Mouse (Mus musculus) cerebellum, adult 11-12 months (tissue): ENCODE data around the gene Tenm4.

Experiments used
- DNase-seq: peaks from one replicate; pipeline ENCODE4 v3.0.0; 2022

The Tenm4 gene

DNA sequence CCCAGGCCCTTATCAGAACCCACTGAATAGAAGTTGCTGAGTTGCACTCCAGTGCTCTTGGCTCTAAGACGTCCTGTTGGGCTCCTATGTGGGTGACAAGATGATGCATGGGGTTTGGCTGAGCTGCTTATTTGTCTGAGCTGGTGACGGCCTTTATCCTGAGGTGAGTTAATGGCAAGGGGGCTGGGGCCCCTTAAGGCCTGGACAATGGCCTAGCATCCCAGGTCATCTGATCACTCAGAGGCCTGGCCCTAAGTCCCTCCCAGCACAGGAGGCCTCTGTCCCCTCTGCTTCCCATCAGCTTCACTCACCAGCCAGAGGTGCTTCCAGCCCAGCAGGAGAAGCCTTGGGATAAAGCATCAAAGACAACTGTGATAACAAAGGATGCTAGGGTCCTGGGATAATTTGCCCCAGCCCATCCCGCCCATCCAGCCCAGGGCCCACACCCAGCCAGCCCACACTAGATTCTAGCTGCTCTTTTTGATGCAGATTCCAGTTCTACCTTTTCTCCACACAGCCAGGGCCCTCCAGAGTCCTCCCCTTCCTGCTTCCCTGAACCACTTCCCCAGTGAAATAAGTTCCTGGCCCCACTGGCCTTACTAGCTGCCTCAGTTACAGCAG lies 484.2 kb downstream of the Tenm4 start:
- DNase-seq: no peak

DNA sequence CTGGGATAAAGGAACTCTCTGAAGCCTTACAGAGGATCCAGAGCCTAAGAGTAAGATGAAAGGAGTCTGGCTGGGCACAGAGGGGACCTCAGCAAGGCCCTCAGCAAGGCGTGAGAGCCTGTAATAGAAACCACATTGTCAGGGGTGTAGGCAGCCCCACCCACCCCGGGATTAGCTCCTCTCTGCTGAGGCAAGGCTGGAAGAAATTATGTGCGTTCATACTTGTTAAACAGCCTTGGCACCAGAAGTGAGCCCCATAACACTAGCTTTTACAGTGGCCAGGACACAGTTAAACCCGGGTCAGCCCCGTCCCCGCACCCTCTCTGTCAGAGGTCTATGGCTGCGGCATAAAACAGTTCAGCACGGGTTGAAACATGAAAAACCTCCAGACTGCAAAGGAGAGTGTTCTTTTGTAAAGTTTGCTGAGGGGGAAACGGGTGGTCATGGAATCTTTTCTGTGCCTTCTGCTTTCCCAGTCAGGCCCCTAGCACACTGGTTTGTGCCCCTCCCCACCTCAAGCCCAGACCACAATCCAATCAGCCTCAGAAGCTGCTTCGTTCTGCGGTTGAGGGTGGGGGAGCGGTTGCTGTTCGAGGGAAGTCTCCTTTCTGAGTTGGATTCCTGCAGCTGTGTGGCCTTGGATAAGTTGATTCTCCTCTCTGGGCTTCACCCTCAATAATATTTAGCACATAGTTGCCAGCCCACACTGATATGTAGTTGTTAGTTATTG lies 486.2 kb downstream of the Tenm4 start:
- DNase-seq: no peak

DNA sequence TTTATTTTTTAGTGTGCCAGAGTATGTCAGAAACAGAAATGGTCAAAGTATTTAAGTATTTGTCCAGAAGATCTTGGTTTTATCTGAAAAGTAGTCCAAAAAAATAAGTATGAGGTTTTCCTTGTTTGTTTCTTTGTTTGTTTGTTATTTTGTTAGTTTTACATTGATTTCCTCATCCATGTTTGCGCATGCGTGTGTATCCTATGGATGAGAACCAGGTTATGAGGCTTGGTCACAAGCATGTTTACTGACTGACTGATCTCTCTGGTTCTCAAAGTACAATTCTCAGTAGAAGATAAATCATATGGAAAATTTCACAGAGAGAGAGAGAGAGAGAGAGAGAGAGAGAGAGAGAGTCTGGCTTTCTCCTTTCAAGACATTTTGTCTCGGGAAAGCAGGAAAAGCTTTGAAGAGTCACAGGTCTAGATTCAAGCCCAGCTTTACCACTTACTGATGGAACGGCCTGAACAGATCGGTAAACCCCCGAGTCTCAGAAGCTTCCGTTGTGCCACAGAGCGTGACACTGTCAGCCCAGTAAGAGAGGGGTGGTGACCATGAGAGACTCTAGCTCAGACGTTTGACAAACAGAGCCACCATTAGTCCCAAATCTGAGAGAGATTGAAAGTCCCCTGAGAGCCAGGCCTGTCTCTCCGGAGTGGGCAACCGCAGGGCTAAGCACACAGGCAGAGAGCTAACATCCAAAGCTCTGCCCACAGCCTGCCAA lies 487.0 kb downstream of the Tenm4 start:
- DNase-seq: no peak

DNA sequence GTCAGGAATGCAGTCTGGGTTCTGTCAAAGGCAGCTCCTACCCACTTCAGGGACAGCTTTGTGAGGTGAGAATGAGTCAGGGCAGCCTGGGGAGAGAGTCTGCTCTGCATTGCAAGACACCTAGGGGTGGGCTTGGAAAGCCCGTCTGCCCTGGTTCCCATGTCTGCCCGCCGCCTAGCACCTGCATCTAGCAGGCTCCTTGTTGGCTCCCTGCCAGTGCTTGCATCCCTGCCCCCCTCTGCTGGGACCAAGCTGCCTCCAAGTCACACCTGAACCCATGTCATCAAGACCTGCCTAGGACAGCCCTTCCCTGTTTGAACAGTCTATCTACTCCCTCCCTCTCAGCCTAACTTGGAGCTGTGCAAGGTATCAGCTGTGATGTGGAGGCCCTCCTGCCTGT lies 489.9 kb downstream of the Tenm4 start:
- no peak for DNase-seq

DNA sequence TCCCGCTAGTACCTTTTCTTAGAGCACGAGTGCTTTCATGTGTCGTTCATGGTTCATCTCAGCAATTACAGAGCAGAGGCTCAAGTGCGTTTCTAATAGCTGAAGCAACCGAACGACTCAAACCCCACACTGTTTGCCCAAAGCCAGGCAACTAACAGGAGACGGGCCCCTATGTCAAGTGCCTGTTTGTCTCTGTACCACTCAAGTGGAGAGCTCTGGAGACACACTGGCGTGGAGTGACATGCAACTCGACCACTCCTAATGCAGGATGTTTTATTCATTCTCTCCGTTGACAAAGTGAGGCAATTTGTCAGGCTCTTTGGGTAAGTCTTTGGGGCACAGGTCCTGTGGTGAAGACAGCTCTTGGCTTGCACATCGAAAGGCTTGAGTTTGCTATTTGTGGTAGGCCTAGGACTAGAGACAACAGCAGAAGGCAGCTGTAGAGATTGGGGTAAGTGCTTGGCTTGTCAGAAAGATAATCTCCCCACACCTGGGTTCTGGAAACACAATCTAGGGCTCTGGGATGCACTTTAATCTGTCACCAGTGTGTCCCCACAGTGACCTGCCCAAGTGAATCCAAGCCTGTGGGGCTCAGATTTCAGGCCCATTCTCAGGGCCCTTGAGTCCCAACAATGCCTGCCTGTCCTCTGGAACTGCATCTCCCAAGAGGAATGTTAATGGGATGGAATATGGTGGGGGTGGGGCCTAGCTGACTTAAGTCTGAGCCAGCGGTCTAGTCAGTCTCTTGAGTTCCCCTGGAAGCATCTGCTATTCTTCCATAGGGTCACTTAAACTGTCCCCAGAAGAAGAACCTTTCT lies 490.5 kb downstream of the Tenm4 start:
- no peak for DNase-seq

DNA sequence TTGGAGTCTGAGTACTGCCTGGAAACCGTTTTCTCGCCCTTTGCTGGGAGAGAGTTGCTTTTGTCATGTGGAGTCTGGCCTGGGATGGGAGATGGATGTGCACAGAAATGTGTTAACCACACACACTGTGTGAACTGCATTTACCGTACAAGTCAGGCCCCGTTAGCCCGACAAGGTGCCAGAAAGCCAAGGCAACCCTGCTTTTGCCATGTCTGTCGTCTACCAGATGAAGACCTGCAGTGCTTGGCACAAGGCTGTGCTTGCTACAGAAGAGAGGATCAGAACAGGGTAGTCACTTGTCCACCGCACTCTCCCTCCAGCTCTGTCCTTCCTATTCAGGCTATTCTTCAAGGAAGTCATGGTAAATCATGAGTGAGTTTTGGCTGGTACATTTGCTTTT lies 492.3 kb downstream of the Tenm4 start:
- DNase-seq: no peak

DNA sequence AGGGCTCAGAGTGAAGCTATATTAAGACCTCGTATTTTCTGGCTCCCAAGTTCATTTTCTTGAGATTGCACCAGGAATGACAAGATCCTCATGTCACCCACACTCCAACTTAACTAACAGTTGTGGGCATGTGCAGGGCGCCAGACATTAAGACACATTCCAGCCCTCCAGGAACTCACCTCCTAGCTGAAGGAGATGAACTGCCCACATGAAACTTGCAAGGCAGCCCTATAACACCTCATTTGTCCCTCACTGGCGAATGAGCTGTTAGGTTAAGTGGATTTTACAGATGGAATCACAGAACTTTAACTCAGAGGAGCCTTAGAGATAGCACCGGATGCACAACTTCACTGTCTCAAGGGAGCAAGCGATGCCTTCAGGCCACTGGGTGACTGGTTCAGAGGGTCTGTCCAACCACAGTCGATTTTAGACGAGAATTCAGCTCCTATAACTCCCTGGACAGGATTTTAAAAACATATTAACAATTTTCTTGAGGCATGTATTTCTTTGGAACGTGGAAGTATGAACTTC lies 495.4 kb downstream of the Tenm4 start:
- no peak for DNase-seq

DNA sequence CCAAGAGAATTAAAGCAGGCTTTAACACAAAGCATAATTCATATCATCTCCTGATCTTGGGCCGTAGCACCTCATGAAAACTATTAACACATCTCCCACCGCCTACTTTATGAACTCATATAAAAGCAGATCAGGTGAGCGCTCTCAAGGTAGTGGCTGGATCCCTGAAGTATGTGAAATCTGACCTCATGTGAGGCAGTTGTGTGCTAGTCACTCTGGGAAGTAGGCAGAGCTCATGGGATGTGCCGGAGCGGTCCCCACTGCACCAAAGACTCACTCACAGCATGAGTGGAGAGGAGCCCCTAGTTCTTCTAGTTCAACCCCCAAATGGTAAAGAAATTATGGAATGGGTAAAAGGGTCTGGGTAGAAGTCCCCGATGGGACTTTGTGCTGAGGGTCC lies 496.6 kb downstream of the Tenm4 start:
- no peak for DNase-seq

DNA sequence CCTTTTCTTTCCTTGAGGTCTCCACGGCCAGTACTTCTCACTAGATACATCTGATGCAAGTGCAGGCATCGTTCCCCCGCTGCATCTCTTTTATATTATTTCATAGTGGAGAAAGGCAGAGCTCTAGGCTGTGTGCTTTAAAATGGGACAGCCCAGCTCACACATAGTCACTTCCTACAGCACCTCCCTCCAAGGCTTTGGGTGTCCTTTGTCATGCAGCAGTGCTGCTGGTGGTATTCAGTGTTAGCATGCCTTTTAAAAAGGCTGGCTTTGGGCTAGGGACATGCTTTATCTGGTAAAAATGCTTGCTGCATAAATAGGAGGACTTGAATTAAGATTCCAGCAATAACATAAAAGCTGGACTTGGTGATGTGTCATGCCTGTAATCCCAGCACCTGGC lies 499.0 kb downstream of the Tenm4 start:
- DNase-seq: no peak

DNA sequence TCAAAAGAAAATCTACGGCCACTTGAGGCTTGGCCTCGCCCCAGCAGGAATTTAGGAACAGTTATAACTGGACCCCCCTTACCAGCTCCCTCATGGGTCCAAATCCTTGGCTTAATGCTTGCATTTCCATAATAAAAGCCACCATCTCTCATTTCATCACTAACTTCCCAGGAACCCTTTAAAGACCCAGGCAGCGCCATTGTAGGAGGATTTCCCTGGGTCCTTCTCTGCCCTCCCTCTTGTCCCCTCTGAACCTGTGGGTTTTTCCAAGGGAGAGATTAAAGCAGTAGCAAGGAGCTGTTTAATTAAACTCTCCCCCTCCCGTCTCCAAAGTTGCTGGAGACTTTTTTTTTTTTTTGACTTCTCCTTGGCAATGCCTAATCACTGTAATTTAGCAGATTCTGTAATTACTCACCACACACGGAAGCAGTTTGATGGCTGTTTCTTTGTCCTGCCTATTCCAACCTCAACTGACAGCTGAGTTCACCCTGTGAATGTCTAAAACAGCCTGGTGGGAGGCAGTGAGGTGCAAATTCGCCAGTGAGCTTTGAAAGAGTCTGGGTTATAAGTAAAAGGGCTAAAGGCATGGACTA lies 501.4 kb downstream of the Tenm4 start:
- DNase-seq: no peak

DNA sequence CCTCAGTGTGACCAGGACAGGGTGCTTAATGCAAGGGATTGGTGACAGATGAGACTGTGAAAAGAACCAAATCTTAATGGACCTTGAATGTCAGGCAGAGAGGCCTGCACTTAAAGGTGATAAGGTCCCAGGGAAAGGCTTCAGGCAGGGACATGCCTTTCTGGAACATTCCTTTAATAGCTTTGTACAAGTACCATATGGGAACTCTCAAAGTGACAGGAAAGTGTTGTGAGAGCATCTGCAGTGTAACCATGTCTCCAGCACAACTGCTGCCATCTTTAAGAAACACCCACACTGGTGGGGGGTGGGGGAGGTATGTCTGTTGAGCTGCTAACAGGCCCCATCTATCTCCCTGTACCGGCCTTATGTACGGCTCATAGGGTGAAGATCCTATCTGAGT lies 506.0 kb downstream of the Tenm4 start:
- no peak for DNase-seq

DNA sequence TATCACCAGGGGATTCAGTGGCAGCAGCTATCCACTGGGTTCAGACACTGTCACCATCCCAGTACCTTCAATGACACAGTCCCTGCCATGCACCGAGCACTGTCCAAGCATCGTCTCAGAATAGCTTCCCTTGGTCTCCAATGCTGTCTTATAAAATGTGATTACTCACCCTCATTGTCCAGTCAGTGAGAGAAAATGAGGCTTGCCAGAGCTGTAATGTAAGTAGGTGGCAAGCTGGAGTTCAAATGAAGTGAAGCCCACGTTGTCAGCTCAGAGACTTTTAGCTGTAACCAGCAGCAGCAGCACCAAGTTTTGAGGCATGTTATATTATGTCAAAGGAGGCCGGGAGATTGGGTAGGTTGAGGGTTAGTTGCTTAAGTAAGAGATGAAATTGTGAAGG lies 507.2 kb downstream of the Tenm4 start:
- DNase-seq: no peak

DNA sequence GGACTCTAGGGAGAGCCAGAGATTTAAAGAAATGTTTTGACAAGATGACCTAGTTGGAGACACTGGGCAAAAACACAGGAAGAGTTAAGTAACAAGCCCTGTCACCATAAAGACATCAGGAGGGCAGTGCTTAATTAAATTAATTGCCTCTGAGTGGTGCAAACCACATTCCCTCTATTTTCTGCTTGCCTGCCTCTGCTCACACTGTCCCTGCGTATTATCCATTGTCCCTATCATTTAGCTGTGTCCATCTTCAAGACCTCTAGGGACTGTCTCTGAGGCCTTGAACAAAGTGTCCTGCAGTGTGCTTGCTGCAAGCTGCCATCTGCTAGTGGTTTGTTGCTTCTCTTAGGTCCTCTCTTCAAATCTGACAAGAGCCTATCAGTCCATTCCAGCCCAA lies 508.7 kb downstream of the Tenm4 start:
- DNase-seq: no peak

DNA sequence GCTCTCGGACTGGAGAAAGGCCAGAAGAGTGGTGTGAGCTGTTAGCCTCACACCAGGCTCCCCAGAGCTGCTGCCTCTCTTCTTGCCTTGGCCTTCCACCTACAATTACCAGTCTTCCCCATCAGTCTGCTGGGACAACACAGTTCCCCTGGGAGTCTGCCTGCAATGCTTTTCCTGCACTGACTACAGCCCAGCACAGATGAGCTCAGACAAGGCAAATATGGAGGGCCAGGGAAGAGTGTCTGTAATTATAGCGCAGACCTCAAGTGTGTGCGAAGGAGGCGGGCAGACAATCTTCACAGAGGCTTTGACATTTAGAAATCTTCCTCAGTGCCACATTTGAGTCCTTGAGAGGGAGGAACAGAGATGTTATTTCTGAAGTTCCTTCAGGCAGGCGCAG lies 509.4 kb downstream of the Tenm4 start:
- DNase-seq: no peak

DNA sequence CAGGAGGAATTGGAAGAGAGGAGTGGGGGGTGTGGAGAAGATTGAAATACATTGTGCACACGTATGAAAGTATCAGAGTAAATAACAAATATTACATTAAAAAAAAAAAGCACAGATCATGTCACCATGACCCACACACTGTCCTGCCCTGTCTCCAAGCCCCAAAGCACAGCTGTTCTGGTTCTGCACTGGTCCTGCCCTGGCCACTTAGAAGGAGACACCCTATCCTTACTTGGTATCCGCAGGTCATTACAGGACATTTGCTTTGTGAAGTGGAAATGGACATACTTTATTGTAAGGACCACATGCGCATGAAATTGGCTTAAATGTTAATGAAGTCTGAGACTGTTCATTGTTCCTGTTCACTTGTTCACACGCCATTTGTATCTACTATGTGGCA lies 510.8 kb downstream of the Tenm4 start:
- DNase-seq: no peak

DNA sequence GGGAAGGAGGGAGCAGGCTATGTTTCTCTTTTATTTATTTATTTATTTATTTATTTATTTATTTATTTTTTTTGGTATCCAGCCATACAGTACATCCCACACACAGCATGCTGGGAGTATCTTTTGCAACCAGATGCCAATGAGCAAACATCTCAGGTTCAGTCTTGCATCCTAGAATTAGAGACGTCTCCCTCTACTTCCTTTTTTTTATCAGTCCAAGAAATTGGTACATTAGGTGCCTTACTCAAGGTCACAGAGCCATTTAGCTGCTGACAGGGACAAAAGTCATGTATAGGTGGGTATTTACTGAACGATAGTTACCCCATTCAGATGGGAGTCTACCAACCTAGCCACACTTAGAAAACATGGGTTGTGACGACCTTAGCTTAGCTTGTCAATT lies 517.1 kb downstream of the Tenm4 start:
- no peak for DNase-seq

DNA sequence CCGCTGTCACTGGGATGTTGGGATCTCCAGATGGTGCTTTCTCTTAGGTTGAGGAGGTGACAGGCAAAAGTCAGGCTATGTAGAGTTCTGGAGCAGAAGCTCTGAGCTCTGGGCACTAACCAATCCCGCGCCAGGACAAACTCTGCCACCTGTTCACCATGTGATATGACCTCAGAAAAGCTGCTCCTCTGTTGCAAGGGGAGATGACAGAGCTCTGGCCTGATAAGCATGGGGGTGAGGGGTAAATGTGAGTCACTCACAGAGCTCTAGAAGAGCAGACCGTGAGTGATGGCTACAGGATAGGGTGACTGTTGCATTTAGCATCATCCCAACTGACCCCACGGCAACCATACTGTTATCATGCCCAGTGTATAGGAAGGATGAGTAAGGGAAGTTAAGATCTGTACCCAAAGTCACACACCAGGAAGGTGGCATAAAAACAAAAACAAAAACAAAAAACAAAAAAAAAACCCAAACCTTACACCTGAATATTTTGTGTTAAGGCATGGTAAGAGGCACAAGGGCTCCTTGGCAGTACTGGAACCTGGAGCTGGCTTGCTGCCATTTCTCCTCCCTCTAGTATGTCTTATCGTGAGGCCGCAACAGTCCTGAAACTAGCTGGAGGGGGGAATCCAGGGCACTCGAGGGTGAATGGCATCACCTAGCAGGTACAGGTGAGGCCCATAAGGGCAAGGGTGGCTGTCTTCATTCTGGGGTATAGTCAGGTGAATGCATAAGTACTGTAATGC lies 530.2 kb downstream of the Tenm4 start:
- no peak for DNase-seq

DNA sequence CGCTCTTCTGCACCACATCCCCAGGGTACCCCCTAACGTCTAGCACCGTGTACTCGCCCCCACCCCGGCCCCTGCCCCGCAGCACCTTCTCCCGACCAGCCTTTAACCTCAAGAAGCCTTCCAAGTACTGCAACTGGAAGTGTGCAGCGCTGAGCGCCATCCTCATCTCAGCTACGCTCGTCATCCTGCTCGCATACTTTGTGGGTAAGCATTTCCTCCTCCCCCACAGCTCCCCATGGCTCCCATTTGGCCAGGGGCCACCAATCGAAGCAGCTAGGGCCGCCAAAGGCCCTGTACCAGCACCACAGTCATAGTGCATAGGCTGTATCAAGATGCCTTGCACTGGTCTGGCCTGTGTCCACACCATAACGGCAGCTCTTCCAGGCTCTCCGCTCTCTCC lies 532.9 kb downstream of the Tenm4 start:
- DNase-seq: no peak

DNA sequence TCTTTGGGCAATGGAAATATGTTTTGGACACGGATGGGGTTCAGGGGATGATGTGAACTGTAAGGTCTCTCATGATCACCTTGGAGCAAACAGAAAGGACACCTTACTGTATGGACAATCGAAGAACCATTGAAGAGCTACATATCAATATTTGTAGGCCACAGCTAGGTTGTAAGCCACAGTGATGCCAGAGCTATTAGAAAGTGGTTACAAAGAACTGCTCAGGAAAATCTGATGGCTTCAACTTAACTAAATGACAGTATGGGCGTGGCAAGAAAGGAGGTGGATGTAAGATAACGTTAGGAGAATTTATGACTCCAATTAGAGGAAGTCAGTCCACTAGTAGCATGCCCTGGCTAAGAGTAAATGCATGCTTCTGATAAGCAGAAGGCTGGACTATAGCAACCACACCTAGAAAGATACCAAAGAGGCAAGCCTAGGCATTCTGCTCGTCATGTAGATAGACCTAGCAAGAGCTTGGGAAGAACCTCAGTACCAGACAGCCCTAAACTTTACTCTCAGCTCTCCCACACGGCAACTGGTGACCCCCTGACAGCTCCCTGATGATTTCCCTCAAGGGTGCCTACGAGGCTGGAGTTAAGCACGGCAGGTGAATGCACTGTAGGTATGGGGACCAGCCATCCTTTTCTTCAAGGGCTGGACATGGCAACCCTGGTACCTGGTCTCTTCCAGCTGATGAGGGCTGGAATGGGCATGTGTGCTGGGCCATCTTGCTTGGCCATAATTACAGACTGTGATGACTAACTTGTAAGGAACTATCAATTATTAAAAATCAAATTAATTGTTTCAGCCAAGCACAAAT lies 534.5 kb downstream of the Tenm4 start:
- DNase-seq: no peak

DNA sequence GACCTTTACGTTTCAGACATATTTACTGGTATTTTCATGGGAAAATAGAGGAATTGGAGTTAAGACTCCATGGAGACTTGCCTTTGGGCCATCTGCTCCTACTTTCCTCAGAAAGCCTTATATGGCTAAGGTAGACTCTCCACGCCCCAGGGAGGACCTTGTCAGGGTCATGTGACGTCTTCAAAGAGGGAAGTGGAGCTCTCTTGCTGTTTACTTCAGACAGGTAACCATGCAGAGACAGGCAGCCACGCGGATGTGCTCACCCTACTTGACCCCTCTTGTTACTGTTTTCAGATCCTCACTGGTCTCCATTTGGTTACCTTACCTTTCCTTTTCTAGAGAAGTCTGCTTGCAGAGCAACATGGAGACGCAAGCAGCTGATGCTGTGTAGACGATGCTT lies 535.5 kb downstream of the Tenm4 start:
- DNase-seq: no peak

DNA sequence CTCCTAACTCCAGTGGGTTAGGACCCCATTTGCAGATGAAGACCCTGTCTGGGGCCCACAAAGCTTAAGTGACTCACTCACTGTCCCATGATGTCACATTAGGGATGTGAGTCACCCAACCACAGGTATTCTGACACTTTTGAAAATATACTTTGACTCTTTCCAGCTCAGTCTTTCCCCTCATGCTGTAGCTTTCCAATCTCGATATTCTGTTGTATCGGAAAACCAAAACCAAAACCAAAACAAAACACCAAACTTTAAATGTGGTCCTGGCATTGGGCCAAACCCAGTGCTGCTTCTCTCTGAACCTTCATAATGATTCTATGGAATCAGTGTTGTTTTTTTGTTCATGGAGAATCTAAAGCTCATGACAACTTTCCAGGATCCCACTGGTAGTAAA lies 536.1 kb downstream of the Tenm4 start:
- no peak for DNase-seq
